Mouse (Mus musculus) B cell, adult 2 months (primary cell): ENCODE results near the gene Samd4b.

Experiments
- DNase-seq, 2 experiments: peaks; one replicate each; pipeline ENCODE4 v3.0.0; 2022

The Samd4b gene

GRCm38 (mm10) chr7:28492310-28492709, 105.6 kb downstream of the Samd4b start:
- no peak for DNase-seq

DNA sequence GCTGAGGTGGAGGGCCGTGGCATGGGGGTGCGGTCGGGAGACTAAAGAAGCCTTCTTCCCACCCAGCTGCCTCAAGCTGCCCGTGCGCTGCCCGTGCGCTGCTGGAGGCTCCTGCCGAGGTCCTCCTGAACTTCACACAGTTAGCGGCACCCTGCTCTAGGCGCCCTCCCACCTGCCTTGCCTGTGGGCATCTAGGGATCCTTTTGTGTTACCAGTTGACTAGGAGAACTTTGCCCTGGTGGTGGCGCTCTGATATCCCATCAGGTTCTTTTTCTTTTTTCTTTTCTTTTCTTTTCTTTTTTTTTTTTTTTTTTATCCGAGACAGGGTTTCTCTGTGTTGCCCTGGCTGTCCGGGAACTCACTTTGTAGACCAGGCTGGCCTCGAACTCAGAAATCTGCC, 107.0 kb downstream of the Samd4b start:
- DNase-seq = no peak

GRCm38 (mm10) chr7:28490410-28490809, 107.5 kb downstream of the Samd4b start:
- peak; percentile 70 to 74 for DNase-seq

DNA sequence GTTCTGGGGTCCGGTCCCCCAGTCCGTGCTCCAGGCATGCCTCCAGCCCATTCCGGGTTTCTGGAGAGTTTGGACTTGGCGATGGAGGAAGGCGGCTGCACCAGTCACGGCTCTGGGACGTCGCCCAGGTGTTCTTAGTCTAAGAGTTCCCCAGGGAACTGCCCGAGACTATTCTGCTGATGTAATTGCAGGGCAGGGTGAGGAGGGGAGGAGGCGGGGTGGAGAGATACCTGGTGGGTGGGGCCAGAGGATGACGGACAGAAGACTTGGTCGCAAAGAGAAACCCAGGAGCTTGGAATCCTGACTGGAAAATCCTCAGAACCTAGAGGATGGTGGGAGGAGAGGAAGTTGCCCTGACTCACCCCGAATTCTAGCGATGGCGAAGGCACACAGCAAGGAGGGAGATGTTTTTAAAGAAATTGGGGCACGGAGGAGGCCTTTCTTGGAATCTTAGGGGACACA, 109.9 kb downstream of the Samd4b start:
- peak; percentile 24 to 29 for DNase-seq

DNA sequence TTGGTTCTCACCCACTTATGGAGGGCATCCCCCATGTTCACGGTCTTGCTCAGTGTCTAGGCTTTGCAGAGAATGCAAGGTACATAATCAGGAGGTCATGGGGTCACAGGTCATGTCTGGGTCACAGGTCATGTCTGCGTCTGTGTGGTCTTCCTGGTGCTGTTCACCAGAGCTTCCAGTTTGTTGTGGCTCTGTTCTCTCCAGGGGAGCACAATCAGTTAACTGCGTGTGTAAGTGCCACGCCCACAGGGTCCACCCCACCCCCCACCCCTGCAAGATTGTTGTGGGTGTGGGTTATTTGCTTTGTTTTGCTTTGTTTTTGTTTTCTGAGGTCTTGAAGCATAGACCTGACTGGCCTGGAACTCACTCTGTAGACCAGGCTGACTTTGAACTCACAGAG, 113.8 kb downstream of the Samd4b start:
- no peak for DNase-seq

DNA sequence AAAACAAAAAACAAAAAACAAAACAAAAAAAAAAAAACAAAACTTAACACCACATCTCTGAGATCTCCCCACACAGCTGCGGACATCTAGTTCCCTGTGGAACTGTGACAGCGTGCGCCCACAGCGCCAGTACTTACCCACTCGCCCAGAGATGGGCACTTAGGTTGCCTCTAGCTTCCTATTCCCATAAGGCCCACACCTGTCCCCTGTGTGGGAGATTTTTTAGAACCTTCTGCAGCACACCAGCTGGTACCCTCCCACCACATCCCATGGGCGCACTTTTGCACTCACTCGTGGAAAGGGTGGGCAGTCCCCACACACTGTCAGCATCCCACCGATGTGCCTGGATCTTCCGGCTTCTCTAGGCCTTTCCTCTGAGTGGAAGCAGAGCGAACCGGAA, 115.1 kb downstream of the Samd4b start:
- no peak for DNase-seq

- DNase-seq = no peak
Measured at GRCm38 (mm10) chr7:28478854-28479253, 119.1 kb downstream of the Samd4b start.

DNA sequence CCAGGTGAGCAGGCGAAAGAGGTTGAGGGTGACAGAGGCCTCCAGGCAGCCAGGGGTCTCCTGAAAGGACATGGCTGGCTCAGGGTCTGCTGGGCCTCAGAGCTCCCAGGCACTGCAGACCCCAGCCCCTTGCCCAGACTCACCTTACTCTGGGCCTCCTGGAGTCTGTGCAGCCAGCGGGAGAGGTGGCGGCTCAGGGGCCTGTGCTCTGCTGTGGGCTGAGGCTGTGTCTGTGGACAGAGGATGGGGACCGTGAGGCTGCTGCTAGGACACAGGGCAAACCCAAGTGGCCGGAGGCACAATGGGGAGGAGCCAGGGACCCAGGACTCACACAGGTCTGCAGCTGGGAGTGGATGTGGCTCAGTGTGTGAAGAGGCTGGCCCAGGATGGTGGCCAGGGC, 120.6 kb downstream of the Samd4b start:
- no peak for DNase-seq

- DNase-seq = no peak
Measured at GRCm38 (mm10) chr7:28476191-28476590, 121.8 kb downstream of the Samd4b start.

DNA sequence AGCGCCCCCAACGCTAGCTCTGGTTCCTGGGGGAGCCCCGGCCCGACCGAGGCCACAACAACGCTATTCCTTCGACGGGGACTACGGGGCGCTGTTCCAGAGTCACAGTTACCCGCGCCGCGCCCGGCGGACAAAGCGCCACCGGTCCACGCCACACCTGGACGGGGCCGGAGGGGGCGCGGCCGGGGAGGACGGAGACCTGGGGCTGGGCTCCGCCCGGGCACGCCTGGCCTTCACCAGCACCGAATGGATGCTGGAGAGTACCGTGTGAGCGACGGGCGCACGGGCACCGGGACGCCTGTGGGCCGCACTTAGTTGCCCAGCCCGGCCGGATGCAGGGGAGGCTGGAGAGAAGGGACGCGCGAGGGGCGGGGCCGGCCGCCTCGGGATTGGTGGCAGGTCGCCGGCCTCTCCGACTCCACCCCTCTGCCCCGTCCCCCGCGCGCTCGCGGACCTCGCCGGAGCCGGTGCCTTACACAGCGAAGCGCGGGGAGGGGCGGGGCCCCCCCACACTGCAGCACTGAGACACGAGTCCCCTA, 130.7 kb downstream of the Samd4b start:
- peak in 1 of 2 experiments; percentile 35 for DNase-seq

- no peak for DNase-seq
Measured at GRCm38 (mm10) chr7:28466721-28467212, 131.2 kb downstream of the Samd4b start.

DNA sequence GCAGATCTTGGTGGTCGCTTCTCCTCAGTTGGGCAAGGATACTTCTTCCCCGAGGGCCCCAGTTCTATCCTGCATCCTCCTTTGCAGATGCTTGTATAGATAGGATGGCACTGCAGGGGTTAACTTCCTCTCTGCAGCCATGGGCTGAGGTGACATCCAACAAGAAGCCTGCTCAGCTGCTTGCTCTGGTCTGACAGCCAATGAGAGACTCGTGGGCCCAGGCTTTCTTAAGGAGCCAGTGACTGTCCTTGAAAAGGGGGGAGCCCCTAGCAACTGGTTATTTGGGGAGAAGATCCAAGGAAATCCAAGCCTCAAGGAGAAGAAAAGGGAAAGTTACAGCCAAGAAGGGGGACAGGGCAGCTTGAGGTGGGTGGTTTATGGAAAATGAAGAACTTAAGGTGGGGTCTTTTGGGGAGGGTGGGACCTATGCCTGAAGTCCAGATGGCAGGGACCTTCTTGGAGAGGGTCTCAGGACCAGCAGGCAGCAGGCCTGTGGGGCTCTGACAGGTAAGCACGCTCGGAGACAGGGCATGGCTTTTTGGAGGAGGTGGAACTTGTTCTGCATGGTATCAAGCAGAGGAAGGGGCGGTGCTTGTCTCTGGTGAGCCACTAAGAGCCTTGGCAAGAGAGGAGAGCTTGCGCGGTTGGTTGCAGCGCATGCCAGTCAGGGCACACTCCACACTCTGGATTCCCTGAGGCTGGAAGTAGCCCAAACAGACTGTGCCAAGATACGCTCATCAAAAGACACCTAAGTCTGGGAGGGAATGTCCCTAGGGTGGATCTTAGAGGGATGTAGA, 133.3 kb downstream of the Samd4b start:
- DNase-seq = no peak

DNA sequence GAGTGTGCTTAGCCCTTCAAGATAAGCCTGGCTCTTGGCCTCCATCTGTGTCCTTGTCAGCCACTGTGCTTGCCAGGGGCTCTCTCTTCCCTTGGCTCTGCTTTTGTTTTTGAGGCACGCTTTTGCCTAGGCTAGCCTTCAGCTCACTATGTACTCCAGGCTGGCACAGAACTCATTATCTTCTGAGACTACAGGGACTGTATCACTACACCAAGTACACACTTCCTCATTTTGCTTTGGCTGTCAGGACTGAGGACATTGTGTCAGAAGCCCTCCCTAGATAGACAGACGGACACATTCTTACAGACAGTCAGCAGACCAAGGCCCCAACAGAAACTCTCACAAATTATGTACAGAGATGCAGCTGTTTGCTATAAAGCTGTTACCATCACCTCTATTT, 135.2 kb downstream of the Samd4b start:
- no peak for DNase-seq

GRCm38 (mm10) chr7:28460361-28460760, 137.6 kb downstream of the Samd4b start:
- DNase-seq = no peak

GRCm38 (mm10) chr7:28452361-28453005, 145.5 kb downstream of the Samd4b start:
- no peak for DNase-seq

- no peak for DNase-seq
Measured at GRCm38 (mm10) chr7:28451531-28452360, 146.2 kb downstream of the Samd4b start, which contains the start of gene Lrfn1. TSS of gene Lrfn1 (plus strand) at chr7:28451980.

GRCm38 (mm10) chr7:28447865-28448820, 149.8 kb downstream of the Samd4b start:
- DNase-seq = no peak

- no peak for DNase-seq
Measured at GRCm38 (mm10) chr7:28447101-28447830, 150.7 kb downstream of the Samd4b start.

GRCm38 (mm10) chr7:28446446-28446845, 151.5 kb downstream of the Samd4b start:
- peak; percentile 93 to 94 for DNase-seq

DNA sequence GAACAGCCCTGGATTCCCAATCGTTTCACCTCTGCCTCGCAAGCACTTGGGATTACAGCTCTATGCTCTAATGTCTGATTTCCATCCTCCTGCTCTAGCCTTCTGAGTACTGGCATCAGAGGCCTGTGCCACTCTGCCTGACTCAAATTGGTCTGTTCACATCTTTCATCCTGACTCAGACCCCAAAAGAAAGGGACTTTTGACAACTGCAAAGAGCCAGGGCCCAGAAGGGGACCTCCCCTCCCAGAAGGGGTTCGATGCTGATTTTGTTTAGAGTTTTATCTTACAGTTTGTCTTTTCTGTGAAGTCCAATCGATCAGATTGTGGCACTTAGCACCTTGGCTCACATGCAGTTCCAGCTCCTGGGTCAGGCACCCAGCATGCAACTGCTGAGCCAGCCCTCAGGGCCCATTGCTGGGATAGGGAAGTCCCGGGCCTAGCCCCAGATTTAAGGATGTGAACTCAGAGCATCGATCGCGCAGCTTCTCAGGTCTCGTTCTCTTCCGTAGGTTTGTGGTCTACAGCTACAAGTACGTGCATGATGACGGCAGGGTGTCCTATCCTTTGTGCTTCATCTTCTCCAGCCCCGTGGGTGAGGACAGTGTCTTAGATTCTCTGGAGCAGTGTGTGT, 153.5 kb downstream of the Samd4b start:
- DNase-seq = no peak
